In genomic region chr11:3910513-3911310, GRCm38 (mm10) we compare ENCODE assay signal across 9 mouse cellular contexts. TPM values are rescaled to one million over a fixed set of nuclear protein-coding genes. Genes with fewer than 3 reads are reported as not detected.
DNase-seq lines count a peak whose midpoint lies in the region; ATAC-seq lines count a peak whose summit lies in the region.
"Had no signal": no experiment of that assay in that cellular context is flagged by ENCODE, and none has a peak within 500 bp of the region (broad histone marks: within the 10 kb centered on the region; RNA-seq: fewer than 3 reads in every experiment).

No protein-coding gene starts in this region.

- peak; percentile 11 for DNase-seq in kidney, adult 18-20 months
- no peak for DNase-seq in kidney, postnatal 10 days
- DNase-seq in adipocyte (ENCODE audit: low spot score), result peak; percentile 40
- peak; percentile 69 to 80 for DNase-seq in gastrocnemius, adult 8-10 months (ENCODE audit: low spot score in 2 of 2)
- DNase-seq in adrenal gland, adult 8-10 months, result no peak
- no peak for DNase-seq in adrenal gland, postnatal 4 days (ENCODE audit: low spot score in 2 of 2)
- DNase-seq: adrenal gland, adult 2 months had no signal

- no peaks in the 10 kb centered on the region for H3K9me3 ChIP-seq in midbrain, embryonic 12.5 days

- peaks cover 45% of the 10 kb centered on the region for H3K4me1 ChIP-seq in midbrain, embryonic 12.5 days

- 62% methylated on average over 5 of the region's 5 CpGs for WGBS in midbrain, embryonic 12.5 days

- H3K27me3 ChIP-seq in midbrain, embryonic 12.5 days, result peaks cover 15% of the 10 kb centered on the region

- H3K4me2 ChIP-seq in midbrain, embryonic 12.5 days (replicated peaks), result peak overlapping the region; percentile 21; the same call in 1 of the 2 replicates

- ATAC-seq in midbrain, embryonic 12.5 days (ENCODE audit: low FRiP score, low read depth), result no peak
- ATAC-seq in activated CD4-positive, CD25-positive, alpha-beta regulatory T cell, adult 4 months, result no peak

- 0 out of 2 replicates have a peak, but pooled peaks cover 4% of the 10 kb centered on the region for H3K36me3 ChIP-seq in midbrain, embryonic 12.5 days

- no peak overlapping the region; the same call in 1 of the 2 replicates for H3K9ac ChIP-seq in midbrain, embryonic 12.5 days (replicated peaks)

- H3K4me3 ChIP-seq in midbrain, embryonic 12.5 days, result no peak overlapping the region

- no peak overlapping the region for H3K27ac ChIP-seq in midbrain, embryonic 12.5 days (replicated peaks)

RNA-seq across cellular contexts. Expression of gene Slc35e4, which starts 3.8 kb away (rescaled TPM):
- 10 to 100 TPM; 19.5 to 24.6 (median 21.4) TPM for total RNA-seq in gastrocnemius, adult 8-10 months (2022)
- polyA plus RNA-seq in midbrain, embryonic 12.5 days (2016; fragmentation: Nextera tagmentation; extraction: Ambion mirVana), result 6.7 and 7.8 TPM in 2 replicates
- polyA plus RNA-seq in activated CD4-positive, CD25-positive, alpha-beta regulatory T cell, adult 4 months (2017; shearing (Covaris generic)), result 1 to 10 TPM; 1.1 to 1.2 TPM
- total RNA-seq in adrenal gland, adult 8-10 months (2022), result 10 to 100 TPM in 2 of 4 experiments, 1 to 10 TPM in 2; 5.9 to 15.5 (median 10.2) TPM
- total RNA-seq in adrenal gland, postnatal 4 days (2021), result 1 to 10 TPM; 5.8 to 7.8 TPM

RNA-seq across cellular contexts. Expression of gene Dusp18, which starts 15.7 kb away (rescaled TPM):
- total RNA-seq in gastrocnemius, adult 8-10 months (2022), result 10 to 100 TPM in 3 of 4 experiments, 1 to 10 TPM in 1; 7.3 to 18.4 (median 14.0) TPM
- 29.4 and 29.9 TPM in 2 replicates for polyA plus RNA-seq in midbrain, embryonic 12.5 days (2016; fragmentation: Nextera tagmentation; extraction: Ambion mirVana)
- under 1 TPM; 0.10 to 0.20 TPM for polyA plus RNA-seq in activated CD4-positive, CD25-positive, alpha-beta regulatory T cell, adult 4 months (2017; shearing (Covaris generic))
- total RNA-seq in adrenal gland, adult 8-10 months (2022), result 1 to 10 TPM; 4.7 to 9.3 (median 6.6) TPM
- 1 to 10 TPM; 6.2 to 6.5 TPM for total RNA-seq in adrenal gland, postnatal 4 days (2021)

RNA-seq across cellular contexts. Expression of gene 4921536K21Rik, which starts 15.8 kb away (rescaled TPM):
- total RNA-seq in gastrocnemius, adult 8-10 months (2022), result under 1 TPM; 0.11 to 0.36 (median 0.15) TPM
- polyA plus RNA-seq in midbrain, embryonic 12.5 days (2016; fragmentation: Nextera tagmentation; extraction: Ambion mirVana), result 0.74 and 1.1 TPM in 2 replicates
- polyA plus RNA-seq in activated CD4-positive, CD25-positive, alpha-beta regulatory T cell, adult 4 months (2017; shearing (Covaris generic)), result not detected
- under 1 TPM; 0.56 to 0.81 (median 0.70) TPM for total RNA-seq in adrenal gland, adult 8-10 months (2022)
- under 1 TPM; 0.56 to 0.62 TPM for total RNA-seq in adrenal gland, postnatal 4 days (2021)

RNA-seq across cellular contexts. Expression of gene Tcn2, which starts 21.2 kb away (rescaled TPM):
- 10 to 100 TPM; 11.6 to 17.3 (median 13.2) TPM for total RNA-seq in gastrocnemius, adult 8-10 months (2022)
- polyA plus RNA-seq in midbrain, embryonic 12.5 days (2016; fragmentation: Nextera tagmentation; extraction: Ambion mirVana), result 23.2 and 27.0 TPM in 2 replicates
- 10 to 100 TPM; 20.4 to 23.1 TPM for polyA plus RNA-seq in activated CD4-positive, CD25-positive, alpha-beta regulatory T cell, adult 4 months (2017; shearing (Covaris generic))
- total RNA-seq in adrenal gland, adult 8-10 months (2022), result 100 to 1,000 TPM; 129 to 145 (median 137) TPM
- total RNA-seq in adrenal gland, postnatal 4 days (2021), result 100 to 1,000 TPM; 102 to 141 TPM

RNA-seq across cellular contexts. Expression of gene Osbp2, which starts 47.0 kb away (rescaled TPM):
- total RNA-seq in gastrocnemius, adult 8-10 months (2022), result 1 to 10 TPM in 2 of 4 experiments, under 1 TPM in 2; 0.75 to 1.6 (median 1.0) TPM
- 5.1 and 5.3 TPM in 2 replicates for polyA plus RNA-seq in midbrain, embryonic 12.5 days (2016; fragmentation: Nextera tagmentation; extraction: Ambion mirVana)
- not detected for polyA plus RNA-seq in activated CD4-positive, CD25-positive, alpha-beta regulatory T cell, adult 4 months (2017; shearing (Covaris generic))
- total RNA-seq in adrenal gland, adult 8-10 months (2022), result 1 to 10 TPM; 2.1 to 7.4 (median 3.7) TPM
- 1 to 10 TPM; 2.4 to 2.5 TPM for total RNA-seq in adrenal gland, postnatal 4 days (2021)

Comparison
In these comparisons a context has a peak if more than half of its experiments do, and no peak if none do; other contexts are left out.
1. DNase-seq: peak in kidney, adult 18-20 months (single experiment), adipocyte (single experiment) and gastrocnemius, adult 8-10 months (2 of 2); none in kidney, postnatal 10 days (single experiment), adrenal gland, adult 8-10 months (single experiment) and adrenal gland, postnatal 4 days (0 of 2).